Mouse (Mus musculus): Measurements from ENCODE around the gene Vmn2r87. TPM values are rescaled to one million over a fixed set of nuclear protein-coding genes. Genes with fewer than 3 reads are reported as not detected.
"Not testable (repeated sequence)": the region's sequence is repeated elsewhere in the genome, so short reads cannot be mapped to it uniquely, and the experiment has no call there.

Vmn2r87 gene
- total and polyA plus RNA-seq, 3 experiments = not detected

GRCm38 (mm10) chr10:130470311-130470760 lies 26.9 kb downstream of the Vmn2r87 start:
- Histone ChIP-seq H3K9me3 (replicated peaks; ENCODE audit: insufficient read depth, low read length) (no peaks in the 10 kb centered on the region), H3K4me3 (ENCODE audit: control insufficient read depth in 1 of 2, insufficient read depth in 1 of 2, low read depth in 2 of 2, low read length in 2 of 2) (no peak overlapping the region), H3K36me3 (ENCODE audit: control insufficient read depth in 1 of 2, insufficient read depth in 2 of 2, low read length in 2 of 2) (no peaks in the 10 kb centered on the region), H3K4me1 (ENCODE audit: control insufficient read depth in 1 of 2, insufficient read depth in 2 of 2, low read length in 2 of 2) (no peaks in the 10 kb centered on the region), H3K27ac (ENCODE audit: control insufficient read depth, low read depth, low read length) (no peak overlapping the region), H3K79me2 (ENCODE audit: control insufficient read depth, insufficient read depth, low read length, poor library complexity) (no peaks in the 10 kb centered on the region), H3K27me3 (ENCODE audit: control insufficient read depth in 1 of 2, insufficient read depth in 2 of 2, low read length in 2 of 2) (no peaks in the 10 kb centered on the region), H3K9ac (ENCODE audit: control insufficient read depth, low read depth, low read length, poor library complexity, severe bottlenecking) (no peak overlapping the region)
- DNase-seq (ENCODE audit: low read depth, low spot score) = no peak
- TF ChIP-seq JUND (IDR thresholded peaks at IDR 0.05; ENCODE audit: low read depth, low read length) (no peak), UBTF (IDR thresholded peaks at IDR 0.05; ENCODE audit: borderline replicate concordance, insufficient read depth, low read depth, low read length) (no peak), CHD2 (IDR thresholded peaks at IDR 0.05; ENCODE audit: low read length) (no peak)

- H3K4me3 ChIP-seq (ENCODE audit: control insufficient read depth in 1 of 2, insufficient read depth in 1 of 2, low read depth in 2 of 2, low read length in 2 of 2); H3K9ac ChIP-seq (ENCODE audit: control insufficient read depth, low read depth, low read length, poor library complexity, severe bottlenecking); H3K79me2 ChIP-seq (ENCODE audit: control insufficient read depth, insufficient read depth, low read length, poor library complexity); H3K36me3 ChIP-seq (ENCODE audit: control insufficient read depth in 1 of 2, insufficient read depth in 2 of 2, low read length in 2 of 2); H3K27me3 ChIP-seq (ENCODE audit: control insufficient read depth in 1 of 2, insufficient read depth in 2 of 2, low read length in 2 of 2); H3K4me1 ChIP-seq (ENCODE audit: control insufficient read depth in 1 of 2, insufficient read depth in 2 of 2, low read length in 2 of 2); H3K27ac ChIP-seq (ENCODE audit: control insufficient read depth, low read depth, low read length); H3K9me3 ChIP-seq (replicated peaks; ENCODE audit: insufficient read depth, low read length); DNase-seq (ENCODE audit: low read depth, low spot score): not testable (repeated sequence)
Observed at GRCm38 (mm10) chr10:130455950-130456349, 41.2 kb downstream of the Vmn2r87 start, which contains the start of gene Vmn2r86. Gene Vmn2r86 (minus strand): TSS chr10:130456050.

- no peak overlapping the region for H3K4me3 ChIP-seq (ENCODE audit: control insufficient read depth in 1 of 2, insufficient read depth in 1 of 2, low read depth in 2 of 2, low read length in 2 of 2)
- no peaks in the 10 kb centered on the region for H3K27me3 ChIP-seq (ENCODE audit: control insufficient read depth in 1 of 2, insufficient read depth in 2 of 2, low read length in 2 of 2)
- H3K27ac ChIP-seq (ENCODE audit: control insufficient read depth, low read depth, low read length) = no peak overlapping the region
- no peak for TF ChIP-seq ELF1 (IDR thresholded peaks at IDR 0.05; ENCODE audit: low read depth, low read length)
- TF ChIP-seq ZKSCAN1 (IDR thresholded peaks at IDR 0.05; ENCODE audit: low read depth, low read length) = no peak
- TF ChIP-seq GATA1 (IDR thresholded peaks at IDR 0.05; ENCODE audit: low read depth, low read length) = no peak
- TF ChIP-seq MAZ (IDR thresholded peaks at IDR 0.05; ENCODE audit: low read depth, low read length) = no peak
- no peak for TF ChIP-seq ZMIZ1 (IDR thresholded peaks at IDR 0.05; ENCODE audit: low read depth, low read length)
- no peak for TF ChIP-seq E2F4 (IDR thresholded peaks at IDR 0.05; ENCODE audit: borderline replicate concordance, low read depth, low read length)
- TF ChIP-seq JUND (IDR thresholded peaks at IDR 0.05; ENCODE audit: low read depth, low read length) = no peak
- TF ChIP-seq MYC (IDR thresholded peaks at IDR 0.05; ENCODE audit: low read depth, low read length) = no peak
- no peak for TF ChIP-seq MEF2A (IDR thresholded peaks at IDR 0.05; ENCODE audit: extremely low read depth, insufficient replicate concordance, low read depth, low read length, poor library complexity, severe bottlenecking)
- H3K36me3 ChIP-seq (ENCODE audit: control insufficient read depth in 1 of 2, insufficient read depth in 2 of 2, low read length in 2 of 2) = no peaks in the 10 kb centered on the region
- DNase-seq (ENCODE audit: low read depth, low spot score) = no peak
- no peaks in the 10 kb centered on the region for H3K4me1 ChIP-seq (ENCODE audit: control insufficient read depth in 1 of 2, insufficient read depth in 2 of 2, low read length in 2 of 2)
- H3K79me2 ChIP-seq (ENCODE audit: control insufficient read depth, insufficient read depth, low read length, poor library complexity) = no peaks in the 10 kb centered on the region
- H3K9me3 ChIP-seq (replicated peaks; ENCODE audit: insufficient read depth, low read length) = no peaks in the 10 kb centered on the region
- no peak overlapping the region for H3K9ac ChIP-seq (ENCODE audit: control insufficient read depth, low read depth, low read length, poor library complexity, severe bottlenecking)
Observed at GRCm38 (mm10) chr10:130444776-130445175, 52.4 kb downstream of the Vmn2r87 start.

GRCm38 (mm10) chr10:130434185-130434898 lies 62.9 kb downstream of the Vmn2r87 start:
- not testable (repeated sequence) for H3K4me1 ChIP-seq (ENCODE audit: control insufficient read depth in 1 of 2, insufficient read depth in 2 of 2, low read length in 2 of 2); H3K27ac ChIP-seq (ENCODE audit: control insufficient read depth, low read depth, low read length); H3K9me3 ChIP-seq (replicated peaks; ENCODE audit: insufficient read depth, low read length); DNase-seq (ENCODE audit: low read depth, low spot score); H3K4me3 ChIP-seq (ENCODE audit: control insufficient read depth in 1 of 2, insufficient read depth in 1 of 2, low read depth in 2 of 2, low read length in 2 of 2); H3K9ac ChIP-seq (ENCODE audit: control insufficient read depth, low read depth, low read length, poor library complexity, severe bottlenecking); H3K27me3 ChIP-seq (ENCODE audit: control insufficient read depth in 1 of 2, insufficient read depth in 2 of 2, low read length in 2 of 2); H3K79me2 ChIP-seq (ENCODE audit: control insufficient read depth, insufficient read depth, low read length, poor library complexity); H3K36me3 ChIP-seq (ENCODE audit: control insufficient read depth in 1 of 2, insufficient read depth in 2 of 2, low read length in 2 of 2)

- not testable (repeated sequence) for H3K9ac ChIP-seq (ENCODE audit: control insufficient read depth, low read depth, low read length, poor library complexity, severe bottlenecking); H3K36me3 ChIP-seq (ENCODE audit: control insufficient read depth in 1 of 2, insufficient read depth in 2 of 2, low read length in 2 of 2); H3K27me3 ChIP-seq (ENCODE audit: control insufficient read depth in 1 of 2, insufficient read depth in 2 of 2, low read length in 2 of 2); H3K4me1 ChIP-seq (ENCODE audit: control insufficient read depth in 1 of 2, insufficient read depth in 2 of 2, low read length in 2 of 2); H3K27ac ChIP-seq (ENCODE audit: control insufficient read depth, low read depth, low read length); H3K9me3 ChIP-seq (replicated peaks; ENCODE audit: insufficient read depth, low read length); H3K79me2 ChIP-seq (ENCODE audit: control insufficient read depth, insufficient read depth, low read length, poor library complexity); DNase-seq (ENCODE audit: low read depth, low spot score); H3K4me3 ChIP-seq (ENCODE audit: control insufficient read depth in 1 of 2, insufficient read depth in 1 of 2, low read depth in 2 of 2, low read length in 2 of 2)
Observed at GRCm38 (mm10) chr10:130429603-130430002, 67.6 kb downstream of the Vmn2r87 start, which contains the start of gene Vmn2r85. Gene Vmn2r85 (minus strand): TSS chr10:130429703.
